Mouse (Mus musculus): ENCODE measurements around the gene Pik3r5.
A peak's percentile ranks its signal among the peaks of the same experiment; 100 is the strongest.

Pik3r5 gene

DNA sequence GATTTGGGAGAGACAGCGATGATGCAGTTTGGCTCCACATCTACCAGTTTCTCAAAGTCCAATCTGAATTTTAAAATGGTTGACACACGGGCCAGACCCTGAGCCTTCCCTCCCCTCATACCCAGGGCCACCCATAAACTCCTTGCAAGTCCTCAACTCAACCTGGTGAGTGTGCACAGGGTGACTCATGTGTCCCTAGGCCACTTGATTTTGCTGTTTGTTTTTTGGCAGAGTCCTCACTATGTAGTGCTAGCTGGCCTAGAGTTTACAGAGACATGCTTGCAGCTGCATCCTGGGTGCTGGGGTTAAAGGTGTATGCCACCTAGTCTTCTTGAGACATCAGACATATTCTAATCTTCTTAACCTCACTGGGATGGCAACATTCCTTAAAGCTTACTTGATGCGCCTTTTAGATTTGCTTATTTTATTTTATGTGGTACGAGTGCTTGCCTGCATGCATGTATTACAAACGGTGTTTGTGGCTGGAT, 4.8 kb upstream of the Pik3r5 start:
- no peaks in the 10 kb centered on the region for H3K36me3 ChIP-seq (ENCODE audit: control insufficient read depth, insufficient read depth, low read length, poor library complexity, severe bottlenecking)
- DNase-seq (ENCODE audit: low read depth, low spot score) = no peak
- H3K27me3 ChIP-seq (ENCODE audit: control insufficient read depth, insufficient read depth, low read length, poor library complexity, severe bottlenecking) = no peaks in the 10 kb centered on the region

DNA sequence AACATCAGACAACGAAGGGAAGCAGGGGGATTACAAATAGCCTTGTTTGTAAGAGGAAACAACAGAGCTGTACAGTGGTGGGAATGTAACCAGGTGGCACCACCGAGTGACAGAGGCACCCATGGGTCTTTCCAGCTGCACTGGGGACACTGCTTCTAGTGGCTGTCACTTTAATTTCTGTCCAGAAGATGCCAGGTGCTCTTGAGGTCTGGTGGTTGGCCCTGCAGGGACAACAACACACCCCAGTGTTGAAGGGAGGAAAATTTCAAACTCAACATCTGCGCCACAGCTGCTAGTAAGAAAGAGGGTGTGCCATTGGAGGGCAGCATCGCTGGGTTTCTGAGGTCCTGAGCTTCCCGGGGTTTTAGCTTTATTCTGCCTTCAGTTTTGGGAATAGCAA, 1.3 kb upstream of the Pik3r5 start:
- Histone ChIP-seq H3K36me3 (ENCODE audit: control insufficient read depth, insufficient read depth, low read length, poor library complexity, severe bottlenecking) (no peaks in the 10 kb centered on the region), H3K27me3 (ENCODE audit: control insufficient read depth, insufficient read depth, low read length, poor library complexity, severe bottlenecking) (no peaks in the 10 kb centered on the region)
- DNase-seq (ENCODE audit: low read depth, low spot score) = peak; percentile 42

DNA sequence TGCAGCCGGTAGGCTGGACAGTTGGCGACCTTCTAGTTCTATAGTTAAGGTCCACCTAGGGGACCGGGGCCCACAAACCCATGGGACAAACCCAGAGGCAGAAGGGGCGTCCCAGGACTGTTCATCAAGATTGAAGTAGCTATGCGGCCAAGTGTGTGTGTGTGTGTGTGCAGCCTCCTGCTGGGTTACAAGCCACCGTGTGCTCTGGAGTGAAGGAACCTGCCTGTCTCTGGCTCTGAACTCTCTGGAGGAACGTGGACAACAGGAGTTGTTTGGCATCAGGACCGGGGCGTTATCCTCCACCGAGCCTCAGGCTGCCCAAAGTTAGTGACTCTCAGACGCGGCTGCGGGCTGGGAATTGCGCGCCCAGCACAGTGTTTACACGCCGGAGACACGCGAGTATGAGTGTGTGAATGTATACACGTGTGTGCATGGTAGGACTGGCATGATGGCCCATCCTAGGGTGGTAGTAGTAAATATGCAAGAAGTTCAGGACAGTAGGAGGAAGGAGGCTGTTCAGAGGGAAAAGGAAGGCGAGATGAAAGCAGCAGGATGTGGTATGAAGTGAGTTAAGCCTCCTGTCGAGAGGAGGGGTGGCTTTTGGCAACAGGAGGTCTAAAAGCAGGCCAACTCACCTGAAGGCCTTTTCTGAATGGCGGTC, 570 bp downstream of the Pik3r5 start:
- no peaks in the 10 kb centered on the region for H3K36me3 ChIP-seq (ENCODE audit: control insufficient read depth, insufficient read depth, low read length, poor library complexity, severe bottlenecking)
- peak; percentile 24 for DNase-seq (ENCODE audit: low read depth, low spot score)
- no peaks in the 10 kb centered on the region for H3K27me3 ChIP-seq (ENCODE audit: control insufficient read depth, insufficient read depth, low read length, poor library complexity, severe bottlenecking)

- H3K27me3 ChIP-seq (ENCODE audit: control insufficient read depth, insufficient read depth, low read length, poor library complexity, severe bottlenecking) = no peaks in the 10 kb centered on the region
- no peak for DNase-seq (ENCODE audit: low read depth, low spot score)
- H3K36me3 ChIP-seq (ENCODE audit: control insufficient read depth, insufficient read depth, low read length, poor library complexity, severe bottlenecking) = no peaks in the 10 kb centered on the region
These were observed 1.6 kb downstream of the Pik3r5 start for GRCm38 (mm10) chr11:68433534-68433933.

DNA sequence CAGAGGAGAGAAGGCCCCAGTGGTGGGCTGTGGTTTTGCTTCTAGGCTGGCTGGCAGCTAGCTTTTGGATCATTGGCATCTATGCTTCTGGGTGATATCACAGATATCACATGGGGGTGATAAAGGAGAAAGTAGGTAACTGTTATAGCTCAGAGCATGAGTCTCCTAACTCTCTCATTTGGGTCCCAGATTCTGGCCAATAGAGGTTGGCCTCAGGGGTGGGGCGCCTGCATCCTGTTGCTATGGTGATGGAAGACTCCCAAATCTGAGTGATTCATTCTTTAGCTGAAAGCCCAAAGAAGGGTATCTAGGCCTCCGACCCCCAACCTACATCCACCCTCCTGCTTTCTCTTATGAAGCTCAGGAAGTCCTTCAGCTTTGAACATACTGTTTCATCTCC, 2.8 kb downstream of the Pik3r5 start:
- Histone ChIP-seq H3K36me3 (ENCODE audit: control insufficient read depth, insufficient read depth, low read length, poor library complexity, severe bottlenecking) (no peaks in the 10 kb centered on the region), H3K27me3 (ENCODE audit: control insufficient read depth, insufficient read depth, low read length, poor library complexity, severe bottlenecking) (no peaks in the 10 kb centered on the region)
- no peak for DNase-seq (ENCODE audit: low read depth, low spot score)

GRCm38 (mm10) chr11:68435601-68436000, 3.7 kb downstream of the Pik3r5 start:
- peak; percentile 55 for DNase-seq (ENCODE audit: low read depth, low spot score)
- H3K27me3 ChIP-seq (ENCODE audit: control insufficient read depth, insufficient read depth, low read length, poor library complexity, severe bottlenecking) = no peaks in the 10 kb centered on the region
- no peaks in the 10 kb centered on the region; the same call in 1 of the 2 replicates for H3K36me3 ChIP-seq (ENCODE audit: control insufficient read depth, insufficient read depth, low read length, poor library complexity, severe bottlenecking)

- Histone ChIP-seq H3K36me3 (ENCODE audit: control insufficient read depth, insufficient read depth, low read length, poor library complexity, severe bottlenecking) (no peaks in the 10 kb centered on the region; the same call in 1 of the 2 replicates), H3K27me3 (ENCODE audit: control insufficient read depth, insufficient read depth, low read length, poor library complexity, severe bottlenecking) (no peaks in the 10 kb centered on the region)
- no peak for DNase-seq (ENCODE audit: low read depth, low spot score)
These were observed 4.5 kb downstream of the Pik3r5 start for GRCm38 (mm10) chr11:68436376-68436775.

DNA sequence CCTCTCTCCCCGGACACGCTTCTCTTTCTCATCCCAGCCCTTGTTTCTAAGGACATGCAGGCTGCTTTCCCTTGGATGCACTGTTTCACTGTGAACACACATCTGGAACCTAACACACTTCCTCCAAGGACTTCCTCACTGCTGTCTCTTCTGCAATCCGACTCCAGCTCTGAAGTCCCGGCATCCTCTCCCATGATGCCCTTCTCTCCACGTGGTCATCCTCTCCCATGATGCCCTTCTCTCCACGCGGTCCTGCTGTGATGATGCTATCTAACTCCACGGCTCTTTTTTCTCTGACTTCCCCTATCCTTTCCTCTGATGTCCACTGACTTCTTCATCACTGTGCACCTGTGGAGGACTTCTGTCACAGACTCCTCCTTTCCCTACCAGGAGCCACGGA, 8.2 kb downstream of the Pik3r5 start:
- DNase-seq (ENCODE audit: low read depth, low spot score) = no peak
- Histone ChIP-seq H3K27me3 (ENCODE audit: control insufficient read depth, insufficient read depth, low read length, poor library complexity, severe bottlenecking) (no peaks in the 10 kb centered on the region), H3K36me3 (ENCODE audit: control insufficient read depth, insufficient read depth, low read length, poor library complexity, severe bottlenecking) (no peaks in the 10 kb centered on the region; the same call in 1 of the 2 replicates)

GRCm38 (mm10) chr11:68440965-68441364, 9.0 kb downstream of the Pik3r5 start:
- Histone ChIP-seq H3K36me3 (ENCODE audit: control insufficient read depth, insufficient read depth, low read length, poor library complexity, severe bottlenecking) (no peaks in the 10 kb centered on the region; the same call in 1 of the 2 replicates), H3K27me3 (ENCODE audit: control insufficient read depth, insufficient read depth, low read length, poor library complexity, severe bottlenecking) (no peaks in the 10 kb centered on the region)
- no peak for DNase-seq (ENCODE audit: low read depth, low spot score)

GRCm38 (mm10) chr11:68442346-68442745, 10.4 kb downstream of the Pik3r5 start:
- no peaks in the 10 kb centered on the region; the same call in 1 of the 2 replicates for H3K36me3 ChIP-seq (ENCODE audit: control insufficient read depth, insufficient read depth, low read length, poor library complexity, severe bottlenecking)
- DNase-seq (ENCODE audit: low read depth, low spot score) = no peak

GRCm38 (mm10) chr11:68442983-68443638, 11.2 kb downstream of the Pik3r5 start:
- Histone ChIP-seq H3K36me3 (ENCODE audit: control insufficient read depth, insufficient read depth, low read length, poor library complexity, severe bottlenecking) (no peaks in the 10 kb centered on the region; the same call in 1 of the 2 replicates), H3K27me3 (ENCODE audit: control insufficient read depth, insufficient read depth, low read length, poor library complexity, severe bottlenecking) (no peaks in the 10 kb centered on the region)
- no peak for DNase-seq (ENCODE audit: low read depth, low spot score)

More at GRCm38 (mm10) chr11:68442346-68442745, 10.4 kb downstream of the Pik3r5 start:
- H3K27me3 ChIP-seq (ENCODE audit: control insufficient read depth, insufficient read depth, low read length, poor library complexity, severe bottlenecking) = no peaks in the 10 kb centered on the region

GRCm38 (mm10) chr11:68445901-68446300, 14.0 kb downstream of the Pik3r5 start:
- no peak for DNase-seq (ENCODE audit: low read depth, low spot score)
- peaks cover 2% of the 10 kb centered on the region; the same call in 1 of the 2 replicates for H3K36me3 ChIP-seq (ENCODE audit: control insufficient read depth, insufficient read depth, low read length, poor library complexity, severe bottlenecking)
- no peaks in the 10 kb centered on the region for H3K27me3 ChIP-seq (ENCODE audit: control insufficient read depth, insufficient read depth, low read length, poor library complexity, severe bottlenecking)

GRCm38 (mm10) chr11:68446547-68446946, 14.6 kb downstream of the Pik3r5 start:
- no peaks in the 10 kb centered on the region for H3K27me3 ChIP-seq (ENCODE audit: control insufficient read depth, insufficient read depth, low read length, poor library complexity, severe bottlenecking)
- no peak for DNase-seq (ENCODE audit: low read depth, low spot score)
- peaks cover 2% of the 10 kb centered on the region; the same call in 1 of the 2 replicates for H3K36me3 ChIP-seq (ENCODE audit: control insufficient read depth, insufficient read depth, low read length, poor library complexity, severe bottlenecking)

- Histone ChIP-seq H3K36me3 (ENCODE audit: control insufficient read depth, insufficient read depth, low read length, poor library complexity, severe bottlenecking) (peaks cover 2% of the 10 kb centered on the region; the same call in 1 of the 2 replicates), H3K27me3 (ENCODE audit: control insufficient read depth, insufficient read depth, low read length, poor library complexity, severe bottlenecking) (no peaks in the 10 kb centered on the region)
- no peak for DNase-seq (ENCODE audit: low read depth, low spot score)
These were observed 15.3 kb downstream of the Pik3r5 start for GRCm38 (mm10) chr11:68447242-68447641.

GRCm38 (mm10) chr11:68448356-68448755, 16.4 kb downstream of the Pik3r5 start:
- H3K36me3 ChIP-seq (ENCODE audit: control insufficient read depth, insufficient read depth, low read length, poor library complexity, severe bottlenecking) = peaks cover 2% of the 10 kb centered on the region
- DNase-seq (ENCODE audit: low read depth, low spot score) = no peak
- no peaks in the 10 kb centered on the region for H3K27me3 ChIP-seq (ENCODE audit: control insufficient read depth, insufficient read depth, low read length, poor library complexity, severe bottlenecking)
